Mouse (Mus musculus): ENCODE results near the gene Hist3h2ba.

Gene Hist3h2ba

DNA sequence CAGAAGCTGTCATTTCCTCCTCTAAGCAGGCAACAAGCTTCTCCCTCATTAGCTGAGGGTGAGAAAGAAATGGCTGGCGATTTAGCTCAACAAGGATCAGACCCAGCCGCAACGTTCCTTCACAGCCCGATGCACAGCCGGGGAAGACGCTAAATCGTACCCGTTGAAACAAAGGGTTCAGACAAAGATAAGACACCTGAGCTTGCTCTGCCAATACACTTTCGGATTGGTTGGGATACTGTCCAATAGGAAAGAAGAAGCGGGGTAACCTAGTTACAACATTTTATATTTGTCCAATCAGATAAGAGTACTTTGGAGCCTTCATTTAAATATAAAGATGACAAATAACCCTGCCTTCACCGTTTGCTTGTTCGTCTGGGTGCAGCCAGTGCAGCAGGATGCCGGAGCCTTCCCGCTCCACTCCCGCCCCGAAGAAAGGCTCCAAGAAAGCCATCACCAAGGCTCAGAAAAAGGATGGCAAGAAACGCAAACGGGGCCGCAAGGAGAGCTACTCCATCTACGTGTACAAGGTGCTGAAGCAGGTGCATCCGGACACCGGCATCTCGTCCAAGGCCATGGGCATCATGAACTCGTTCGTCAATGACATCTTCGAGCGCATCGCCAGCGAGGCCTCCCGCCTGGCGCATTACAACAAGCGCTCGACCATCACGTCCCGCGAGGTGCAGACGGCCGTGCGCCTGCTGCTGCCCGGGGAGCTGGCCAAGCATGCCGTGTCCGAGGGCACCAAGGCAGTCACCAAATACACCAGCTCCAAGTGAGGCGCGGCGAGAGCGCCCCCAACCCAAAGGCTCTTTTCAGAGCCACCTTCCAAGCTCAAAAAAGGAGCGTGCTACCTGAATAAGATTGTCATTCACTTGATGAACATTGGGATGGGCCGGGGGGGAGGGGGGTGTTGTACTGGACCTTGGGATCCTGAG, at the start of gene Hist3h2ba:
Gene Hist3h2ba (plus strand): TSS at position 379 of the 938 bp plus-strand sequence.
- peak; percentile 73 for DNase-seq (ENCODE audit: extremely low spot score, low spot score)

DNA sequence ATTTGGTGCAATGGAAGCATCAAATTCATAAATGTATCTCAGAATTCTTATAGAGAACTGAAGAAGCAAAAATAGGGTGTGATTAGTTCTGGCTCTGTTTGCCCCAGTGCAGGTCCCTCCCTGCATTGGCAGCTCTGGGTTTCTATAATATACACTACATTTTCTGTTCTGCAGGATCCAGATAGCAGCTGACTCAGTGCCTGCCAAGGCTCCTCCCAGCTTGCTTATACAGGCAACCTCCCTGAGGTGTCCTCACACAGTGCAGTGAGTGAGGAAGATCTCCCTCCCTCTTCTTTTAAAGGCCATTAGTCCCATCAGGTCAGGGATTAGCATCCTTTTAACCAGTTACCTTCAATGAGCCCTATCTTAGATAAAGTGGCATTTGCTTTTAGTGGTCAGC, 47.6 kb upstream of the Hist3h2ba start:
- DNase-seq (ENCODE audit: extremely low spot score, low spot score) = no peak

DNA sequence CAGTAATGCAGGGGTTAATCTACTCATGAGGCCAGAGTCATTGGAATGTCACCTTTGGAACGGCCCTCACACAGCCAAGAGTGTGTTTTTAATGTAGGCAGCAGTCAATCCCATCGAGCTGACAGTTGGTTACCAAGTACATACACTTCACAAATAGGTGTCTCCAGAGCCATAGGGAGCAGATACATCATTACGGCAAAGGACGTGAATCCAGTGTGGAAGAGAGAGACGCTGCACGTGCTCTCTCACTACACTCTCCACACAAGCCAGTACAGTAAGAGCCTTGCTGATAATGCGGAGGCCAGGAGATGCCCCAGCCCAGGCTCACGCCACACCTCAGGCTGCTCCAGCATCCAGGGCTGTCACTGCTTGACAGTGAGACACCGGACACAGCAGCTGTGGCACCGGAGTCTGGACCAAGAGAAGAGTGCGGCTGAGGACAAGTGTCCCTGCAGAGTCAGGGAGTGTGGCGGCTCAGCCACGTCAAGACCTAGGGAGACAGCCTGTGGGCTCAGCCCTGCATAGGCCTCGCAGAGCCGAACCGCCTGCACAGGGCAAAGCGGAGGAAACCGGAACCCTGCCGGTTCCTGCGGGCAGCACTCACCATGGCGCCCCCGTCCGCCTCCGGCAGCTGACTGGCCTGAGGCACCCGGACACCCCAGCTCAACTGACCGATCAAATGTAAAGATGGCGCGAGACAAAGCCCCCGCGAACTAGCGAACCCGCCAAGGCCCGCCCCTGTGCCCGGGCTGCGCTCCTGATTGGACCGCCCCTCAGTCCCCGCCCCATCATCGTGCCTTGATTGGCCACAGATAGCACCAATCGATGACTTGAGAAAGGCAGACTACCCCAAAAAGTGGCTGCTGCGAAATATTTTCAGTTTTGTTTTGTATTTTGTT, 45.0 kb upstream of the Hist3h2ba start, which contains the start of gene Zfp39:
Gene Zfp39 (minus strand): TSS at position 715 of the 899 bp plus-strand sequence.
- peak; percentile 94 for DNase-seq (ENCODE audit: extremely low spot score, low spot score)

DNA sequence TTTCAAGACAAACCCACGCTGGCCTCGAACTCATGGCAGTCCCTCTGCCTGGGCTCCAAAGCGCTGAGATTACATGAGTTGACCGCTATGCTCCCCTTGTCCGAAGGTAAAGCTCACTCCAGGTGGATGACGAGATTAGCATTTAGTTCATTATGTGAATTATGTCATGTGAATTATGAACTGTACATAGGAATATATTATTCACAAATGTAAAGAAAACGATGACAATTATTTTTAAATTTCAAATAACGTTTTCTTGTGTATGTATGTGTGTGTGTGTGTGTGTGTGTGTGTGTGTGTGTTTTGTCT, 44.4 kb upstream of the Hist3h2ba start:
- DNase-seq (ENCODE audit: extremely low spot score, low spot score) = no peak

DNA sequence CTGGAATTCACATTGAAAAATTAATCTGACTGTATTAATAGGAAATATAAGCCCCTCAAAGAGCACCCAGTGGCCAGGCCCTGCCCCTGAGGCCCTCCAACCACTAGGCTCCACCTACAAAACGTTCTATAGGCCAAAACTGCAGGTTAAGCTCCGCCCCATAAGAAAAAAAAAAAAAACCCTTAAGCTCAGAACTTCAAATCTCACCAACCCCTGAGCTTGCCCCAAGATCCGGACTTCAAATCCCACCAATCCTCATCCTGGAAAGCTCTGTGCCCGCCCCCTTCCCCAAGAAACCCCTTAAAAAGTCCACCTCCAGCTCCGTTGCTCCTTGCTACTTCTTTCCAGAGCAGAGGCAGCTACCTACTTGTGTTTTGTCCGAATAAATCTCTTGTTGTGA, 43.9 kb upstream of the Hist3h2ba start:
- DNase-seq (ENCODE audit: extremely low spot score, low spot score) = no peak

DNA sequence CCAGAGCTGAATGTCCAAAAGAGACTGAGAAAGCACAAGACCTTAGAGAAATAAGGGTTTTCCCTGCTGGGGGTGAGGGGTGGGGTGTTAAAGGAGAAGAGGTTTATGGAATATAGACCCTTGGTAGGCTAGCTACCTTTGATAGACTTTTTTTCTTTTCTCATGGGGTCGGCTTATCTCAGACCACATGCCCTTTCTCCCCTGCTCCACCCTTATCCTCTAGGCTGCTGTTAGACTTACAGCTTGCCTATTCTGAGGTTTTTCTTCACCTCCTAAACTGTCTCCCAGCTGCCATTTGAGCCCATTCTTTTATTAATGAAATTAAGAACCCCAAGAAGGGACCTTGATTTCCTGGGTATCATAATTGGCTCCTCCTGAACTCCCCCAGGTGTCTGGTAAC, 34.9 kb upstream of the Hist3h2ba start:
- DNase-seq (ENCODE audit: extremely low spot score, low spot score) = no peak

DNA sequence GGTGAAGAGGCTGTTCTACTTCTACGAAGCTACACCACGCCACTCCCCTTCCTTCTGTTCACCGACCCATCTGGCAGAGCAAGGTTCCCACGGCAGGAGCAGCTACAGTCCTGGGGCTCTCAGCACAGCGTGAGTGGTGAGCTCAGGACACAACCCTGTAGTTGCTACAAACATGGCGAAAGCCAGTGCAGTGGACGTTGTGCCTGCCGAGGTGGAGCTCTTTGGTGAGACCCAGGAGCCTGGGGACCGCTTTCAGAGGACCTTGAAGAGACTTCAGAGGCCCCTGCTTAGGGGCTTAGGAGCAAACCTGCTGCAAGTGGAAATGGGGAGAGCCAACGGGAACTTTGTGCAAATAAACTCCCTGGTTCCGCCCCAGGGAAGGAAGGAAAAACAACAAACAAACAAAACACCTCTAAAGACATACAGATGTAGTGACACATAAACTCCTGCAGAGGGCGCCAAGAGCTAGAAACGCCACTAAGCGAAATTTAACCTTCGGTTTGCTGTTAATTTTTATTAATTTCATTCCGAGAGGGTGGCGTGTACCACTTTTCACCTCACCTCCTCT, 34.2 kb upstream of the Hist3h2ba start:
- DNase-seq (ENCODE audit: extremely low spot score, low spot score) = peak; percentile 54

DNA sequence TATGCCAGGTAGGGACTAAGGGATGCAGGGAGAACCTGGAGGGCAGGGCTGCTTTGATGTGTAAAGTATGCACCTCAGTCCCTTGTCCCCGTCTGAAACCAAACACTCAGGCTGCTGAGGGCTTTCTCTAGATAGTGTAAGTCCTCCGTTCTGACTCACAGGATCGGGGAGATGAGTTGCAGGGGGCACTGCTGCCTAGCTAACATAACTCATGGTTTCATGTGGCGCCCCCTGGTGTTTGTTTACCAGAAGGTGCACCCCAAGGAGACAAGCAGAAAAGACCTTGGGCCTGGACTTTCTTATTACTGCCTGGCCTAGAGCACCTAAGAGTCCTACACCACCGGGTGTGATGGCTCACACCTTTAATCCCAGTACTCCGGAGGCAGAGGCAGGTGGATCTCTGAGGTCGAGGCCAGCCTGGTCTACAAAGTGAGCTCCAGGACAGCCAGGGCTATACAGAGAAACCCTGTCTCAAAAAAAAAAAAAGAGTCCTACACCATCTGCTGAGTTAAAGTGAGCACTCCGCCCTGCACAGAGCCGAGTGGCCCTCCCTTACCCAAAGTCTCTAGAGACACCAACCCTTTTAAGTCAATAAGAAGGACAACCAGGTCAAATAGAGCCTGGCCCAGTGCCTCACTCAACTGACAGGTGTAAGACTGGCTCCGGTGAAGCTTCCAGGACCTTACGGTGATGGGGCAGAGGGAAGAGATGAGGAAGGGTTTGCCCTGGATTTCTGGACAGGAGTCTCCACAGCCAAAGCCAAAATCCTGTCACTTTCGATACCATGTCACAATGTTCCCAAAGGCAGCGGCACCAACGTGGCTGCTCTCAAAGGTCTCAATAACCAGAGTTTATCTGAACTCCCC, 31.6 kb upstream of the Hist3h2ba start:
- peak; percentile 38 for DNase-seq (ENCODE audit: extremely low spot score, low spot score)

DNA sequence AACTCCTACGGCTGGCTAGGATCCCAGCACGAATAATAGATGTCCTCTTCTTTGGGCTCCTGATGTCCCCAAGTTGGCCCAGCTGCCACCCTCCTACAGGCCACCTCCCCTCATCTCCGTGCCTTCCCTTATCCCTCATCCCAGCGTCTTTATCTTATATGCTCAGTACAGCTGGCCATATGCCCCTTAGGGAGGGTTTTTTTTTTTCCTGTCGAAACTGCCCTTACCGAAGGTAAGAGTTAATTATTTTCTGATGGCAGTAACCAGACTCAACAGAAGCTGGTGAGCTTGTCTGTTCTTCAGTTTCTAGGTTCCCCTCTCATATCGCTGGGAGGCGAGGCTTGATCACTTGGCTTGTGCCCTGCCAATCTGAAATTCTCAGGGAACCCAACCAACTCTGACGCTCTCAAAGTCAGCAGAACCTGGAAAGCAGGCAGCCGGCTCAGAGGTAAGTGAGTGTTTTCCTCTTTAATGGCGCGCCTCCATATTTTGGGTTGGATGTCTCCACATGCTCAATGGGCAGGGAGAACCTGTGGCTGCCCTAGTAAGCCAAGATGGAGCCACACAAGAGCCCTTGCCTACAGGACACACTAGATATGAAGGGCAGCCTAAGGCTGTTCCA, 30.9 kb upstream of the Hist3h2ba start, which contains the start of gene Btnl10:
Gene Btnl10 (plus strand): TSS at position 164 of the 622 bp plus-strand sequence.
- no peak for DNase-seq (ENCODE audit: extremely low spot score, low spot score)

DNA sequence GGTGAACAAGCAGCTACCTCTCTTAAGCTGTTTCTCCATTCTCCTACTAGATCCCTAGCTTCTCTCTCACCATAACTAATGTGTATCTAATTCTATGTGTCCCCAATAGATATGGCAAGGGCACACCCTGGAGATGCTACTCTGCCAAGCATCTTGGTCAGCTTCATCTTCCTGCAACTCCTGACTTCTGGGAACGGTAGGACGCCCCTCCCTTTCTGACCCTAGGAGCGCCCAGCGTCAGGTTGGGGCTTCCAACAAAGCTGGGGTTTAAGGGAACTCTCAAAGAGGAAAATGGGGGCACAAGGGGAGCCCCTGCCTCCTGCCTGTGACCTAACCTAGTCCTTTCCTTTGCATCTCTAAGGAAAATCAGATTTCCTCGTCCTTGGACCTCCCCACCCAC, 30.0 kb upstream of the Hist3h2ba start:
- no peak for DNase-seq (ENCODE audit: extremely low spot score, low spot score)

DNA sequence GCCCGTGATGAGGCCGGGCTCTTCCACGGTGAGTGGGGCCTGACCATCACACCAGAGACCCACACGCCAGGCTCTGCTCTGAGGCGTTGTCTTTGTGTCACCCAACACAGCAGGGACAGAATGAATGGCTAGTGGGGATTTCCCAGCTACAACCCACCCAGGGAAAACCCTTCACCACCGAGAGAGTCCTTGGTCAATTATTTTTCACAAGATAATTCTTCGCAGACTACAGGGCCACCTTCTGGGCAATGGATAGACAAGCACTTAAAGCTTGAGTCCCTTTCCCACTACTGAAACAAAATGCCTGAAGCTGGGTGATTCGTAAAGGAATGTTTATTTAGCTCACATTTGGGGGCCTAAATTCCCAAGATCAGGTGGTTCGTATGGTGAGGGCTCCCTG, 26.3 kb upstream of the Hist3h2ba start:
- DNase-seq (ENCODE audit: extremely low spot score, low spot score) = no peak

DNA sequence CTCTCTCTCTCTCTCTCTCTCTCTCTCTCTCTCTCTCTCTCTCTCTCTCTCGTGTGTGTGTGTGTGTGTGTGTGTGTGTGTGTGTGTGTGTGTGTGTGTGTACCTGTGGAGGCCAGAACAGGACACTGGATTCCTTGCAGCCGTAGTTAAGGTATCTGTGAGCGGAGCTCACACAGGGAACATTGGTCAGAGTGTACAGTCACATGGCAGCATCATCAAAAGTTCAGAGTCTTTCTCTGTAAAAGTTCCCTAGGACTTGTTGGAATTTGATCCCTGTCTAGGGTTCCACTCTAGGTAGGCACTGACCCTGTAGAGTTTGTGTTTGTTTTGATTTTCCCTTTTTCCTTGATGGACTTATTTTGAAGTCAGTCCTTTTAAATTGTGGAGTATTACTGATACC, 22.1 kb upstream of the Hist3h2ba start:
- no peak for DNase-seq (ENCODE audit: extremely low spot score, low spot score)

DNA sequence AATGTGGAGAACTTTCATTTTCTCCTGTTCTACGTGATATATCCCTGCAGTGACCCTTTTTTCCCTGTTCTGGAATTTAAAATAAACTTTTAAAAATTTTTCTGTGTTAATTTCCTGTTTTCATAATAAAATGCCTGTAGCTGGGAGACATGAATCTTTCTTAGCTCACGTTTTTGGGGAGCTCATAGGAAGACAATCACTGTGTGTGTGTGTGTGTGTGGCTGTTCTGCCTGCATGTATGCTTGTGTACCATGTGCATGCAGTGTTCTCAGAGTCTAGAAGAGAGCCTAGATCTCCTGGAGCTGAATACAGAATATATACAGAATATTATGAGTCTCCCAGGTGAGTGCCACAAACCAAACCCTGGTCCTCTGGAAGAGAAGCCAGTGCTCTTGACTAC, 21.7 kb upstream of the Hist3h2ba start:
- DNase-seq (ENCODE audit: extremely low spot score, low spot score) = no peak

DNA sequence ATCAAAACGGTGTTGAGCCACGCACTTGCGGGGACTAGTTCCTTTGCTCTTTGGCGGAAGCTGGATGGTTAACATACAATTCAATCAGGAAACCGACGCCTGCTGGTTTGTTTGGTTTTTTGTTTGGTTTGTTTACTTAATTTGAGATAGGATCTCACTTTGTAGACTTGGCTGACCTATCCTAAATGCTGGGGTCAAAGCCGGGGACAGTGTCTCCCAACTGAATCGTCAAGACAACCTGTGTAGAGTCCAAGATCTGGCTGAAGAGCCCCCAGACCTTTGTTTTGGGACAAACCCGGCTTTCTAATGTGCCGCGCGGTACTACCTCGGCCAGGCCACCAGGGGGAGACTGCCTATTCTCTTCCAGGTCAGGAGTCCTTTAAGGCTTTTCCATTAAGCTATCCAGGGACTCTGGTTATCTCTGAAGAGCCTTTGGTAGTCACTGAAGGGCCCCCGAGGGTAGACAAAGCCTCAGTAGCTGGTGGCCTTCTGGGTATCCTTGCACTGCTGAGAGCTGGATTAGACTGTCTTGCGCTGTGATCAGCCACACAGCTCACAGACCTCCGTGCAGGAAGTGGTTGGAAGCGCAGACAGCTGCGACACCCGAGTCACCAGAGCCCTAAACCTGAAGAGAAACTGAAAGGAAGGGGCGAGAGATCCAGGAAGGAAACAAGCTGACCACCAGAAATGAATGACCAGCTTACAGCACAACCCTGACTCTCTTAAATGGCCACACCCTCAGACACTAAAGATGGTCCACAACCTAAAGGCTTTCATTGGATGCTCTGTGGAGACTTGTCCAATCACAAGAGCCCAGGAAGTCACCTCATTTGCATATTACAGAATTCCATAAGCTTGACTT, 20.7 kb upstream of the Hist3h2ba start:
- peak; percentile 83 for DNase-seq (ENCODE audit: extremely low spot score, low spot score)

DNA sequence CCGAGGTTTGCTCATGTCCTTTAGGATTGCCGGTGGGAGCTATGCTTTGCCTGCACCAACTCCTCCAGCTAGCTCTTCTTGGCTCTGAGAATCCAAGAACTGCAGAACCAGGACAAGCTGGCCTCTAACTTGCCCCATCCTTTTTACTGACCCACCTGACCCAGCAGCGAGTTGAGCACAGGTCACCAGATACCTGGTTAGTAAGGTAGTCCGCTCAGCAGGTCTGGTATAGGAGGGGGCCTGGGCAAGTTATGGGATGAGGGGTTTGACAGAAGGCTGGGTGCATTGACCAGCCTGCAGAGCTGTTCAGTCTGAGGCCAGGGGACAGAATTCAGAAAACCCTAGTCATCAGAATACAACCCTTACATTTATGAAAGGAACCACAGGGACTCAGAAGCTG, 19.7 kb upstream of the Hist3h2ba start:
- no peak for DNase-seq (ENCODE audit: extremely low spot score, low spot score)

DNA sequence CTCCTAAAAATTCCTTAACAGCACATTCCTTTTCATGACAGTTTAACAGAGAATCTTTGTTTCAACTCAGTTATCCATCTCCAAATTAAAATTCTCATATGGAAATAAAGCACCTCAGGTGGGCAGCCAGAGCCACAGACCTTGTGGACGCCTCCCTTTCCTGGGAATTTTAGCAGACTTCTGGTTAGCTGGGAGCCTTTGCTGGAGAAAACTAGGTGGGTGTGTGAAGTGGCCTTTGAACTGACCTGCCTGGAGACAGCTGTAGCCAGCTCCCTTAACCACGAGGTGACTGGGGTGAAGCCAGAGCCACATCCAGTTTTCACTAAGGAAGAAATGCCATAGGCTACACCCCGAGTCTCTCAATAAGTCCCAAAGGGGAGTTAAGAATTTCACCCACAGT, 19.1 kb upstream of the Hist3h2ba start:
- no peak for DNase-seq (ENCODE audit: extremely low spot score, low spot score)

DNA sequence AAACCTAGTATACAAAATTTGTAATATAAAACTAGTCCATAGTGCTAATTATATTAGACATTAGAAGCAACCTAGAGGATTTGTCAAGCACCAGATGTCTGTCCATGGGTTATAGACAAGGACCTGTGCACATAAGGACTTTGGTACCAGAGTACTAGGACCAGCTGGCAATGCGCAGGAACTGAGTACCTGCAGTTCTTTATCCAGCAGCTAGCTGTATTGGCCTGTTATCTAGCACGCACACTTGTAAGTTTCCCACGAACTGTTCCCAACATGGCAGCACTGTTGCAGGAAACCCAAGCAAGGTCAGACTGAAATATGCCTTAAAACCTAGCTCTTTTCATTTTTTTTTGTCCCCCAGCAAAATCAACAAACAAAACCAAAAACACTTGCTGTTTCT, 18.5 kb upstream of the Hist3h2ba start:
- no peak for DNase-seq (ENCODE audit: extremely low spot score, low spot score)

DNA sequence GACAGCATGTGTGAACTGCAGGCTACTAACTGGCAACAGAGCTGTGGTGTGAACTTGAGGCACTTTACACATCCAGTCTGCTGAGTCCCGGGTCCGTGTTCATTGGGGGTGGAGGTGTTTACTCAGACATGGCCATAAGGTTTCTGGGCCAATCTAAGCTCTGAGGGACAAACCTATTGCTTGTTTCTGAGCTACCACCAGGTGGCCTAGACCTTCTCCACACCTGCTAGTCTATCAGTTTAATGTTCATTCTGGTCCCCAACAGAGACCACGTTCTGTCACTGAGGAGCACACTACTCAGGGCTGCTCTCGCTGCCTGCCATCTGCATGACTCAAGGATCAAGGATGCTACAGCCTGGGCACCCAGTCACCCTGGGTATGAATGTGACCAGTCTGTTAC, 17.1 kb upstream of the Hist3h2ba start:
- no peak for DNase-seq (ENCODE audit: extremely low spot score, low spot score)

DNA sequence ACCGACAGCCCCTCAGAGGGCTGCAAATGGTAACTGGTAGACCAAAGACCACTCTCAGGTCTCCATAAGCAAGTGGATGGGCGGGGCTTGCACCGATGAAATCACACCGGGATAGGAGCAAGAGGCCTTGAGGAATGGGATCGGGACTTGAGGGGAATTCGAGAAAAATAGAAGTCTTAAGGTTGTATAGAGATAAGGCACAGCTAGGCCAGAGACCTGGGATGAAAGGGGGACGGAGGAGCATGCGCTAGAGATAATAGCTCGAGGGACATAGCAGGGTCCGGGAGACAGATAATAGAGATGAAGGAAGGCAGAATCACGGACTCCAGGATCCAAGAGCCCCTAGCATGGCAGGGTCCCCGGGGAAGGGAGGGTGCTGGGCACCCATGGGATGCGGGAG, 10.8 kb upstream of the Hist3h2ba start:
- DNase-seq (ENCODE audit: extremely low spot score, low spot score) = peak; percentile 44
